Mouse (Mus musculus) MEL (cell line): ENCODE measurements around the gene Synpo2.

ENCODE experiments used
- CTCF ChIP-seq, 3 experiments: IDR thresholded peaks in 2 of 3; conservative IDR thresholded peaks in 1 of 3; 2 replicates each; pipeline ENCODE4 v1.5.1; 2011 to 2012; ENCODE audit warnings: low read length in 3 of 3, low read depth in 2 of 3, mild to moderate bottlenecking in 2 of 3, improper control_type of control experiment in 1 of 3, inconsistent platforms in 1 of 3, mixed read lengths in 1 of 3, moderate library complexity in 1 of 3; ENCODE audit not compliant: control insufficient read depth in 1 of 3, insufficient read depth in 1 of 3, poor library complexity in 1 of 3, severe bottlenecking in 1 of 3
- EP300 ChIP-seq, 2 experiments: IDR thresholded peaks; 2 replicates each; pipeline ENCODE4 v1.6.1; 2011; ENCODE audit warnings: improper control_type of control experiment in 2 of 2, low read length in 2 of 2, low read depth in 1 of 2, mild to moderate bottlenecking in 1 of 2
- MAX ChIP-seq: IDR thresholded peaks from 2 replicates; pipeline ENCODE4 v1.6.1; 2011; ENCODE audit warnings: low read length, improper control_type of control experiment
- POLR2A ChIP-seq, 2 experiments: IDR thresholded peaks; 2 replicates each; pipeline ENCODE4 v1.6.1; 2011 to 2012; ENCODE audit warnings: low read length in 2 of 2, mild to moderate bottlenecking in 2 of 2, control low read depth in 1 of 2, improper control_type of control experiment in 1 of 2, low read depth in 1 of 2, moderate library complexity in 1 of 2; ENCODE audit not compliant: control insufficient read depth in 1 of 2, insufficient read depth in 1 of 2, poor library complexity in 1 of 2
- POLR2AphosphoS2 ChIP-seq: IDR thresholded peaks from 2 replicates; pipeline ENCODE4 v1.6.1; 2011; ENCODE audit warnings: low read length, improper control_type of control experiment
- RCOR1 ChIP-seq: IDR thresholded peaks from 2 replicates; pipeline ENCODE4 v1.6.1; 2012; ENCODE audit warnings: low read depth, mild to moderate bottlenecking, inconsistent platforms, low read length, improper control_type of control experiment
- TBP ChIP-seq: IDR thresholded peaks from 2 replicates; pipeline ENCODE4 v1.8.0; 2011; ENCODE audit warnings: low read depth, low read length, improper control_type of control experiment
- TCF12 ChIP-seq: IDR thresholded peaks from 2 replicates; pipeline ENCODE4 v1.6.1; 2014; ENCODE audit warnings: low read depth, mild to moderate bottlenecking, inconsistent platforms, low read length, improper control_type of control experiment, moderate library complexity
- ZC3H11A ChIP-seq: IDR thresholded peaks from 2 replicates; pipeline ENCODE4 v1.6.1; 2012; ENCODE audit warnings: low read depth, mild to moderate bottlenecking, inconsistent platforms, low read length, improper control_type of control experiment

DNA sequence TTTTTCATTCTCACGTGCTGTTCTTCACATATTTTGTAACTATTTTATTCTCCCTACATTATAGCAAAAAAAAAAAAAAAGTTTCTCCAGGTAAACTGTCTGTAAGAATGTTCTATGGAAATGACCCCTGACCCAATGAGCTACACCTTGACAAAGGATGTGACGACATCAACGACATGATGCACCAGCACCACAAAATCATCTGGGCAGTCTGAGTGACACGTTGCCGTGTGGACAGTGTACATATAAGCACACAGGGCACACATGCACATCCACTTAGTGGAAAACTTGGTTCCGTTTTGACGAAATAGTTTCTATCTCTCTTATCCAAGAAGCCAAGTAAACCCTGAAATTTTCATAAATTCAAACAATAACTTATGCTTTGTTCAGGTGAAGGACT, 30.5 kb downstream of the Synpo2 start:
- TF ChIP-seq EP300 (IDR thresholded peaks at IDR 0.05; ENCODE audit: low read depth in 1 of 2, low read length in 2 of 2), result no peak
- TF ChIP-seq POLR2A (IDR thresholded peaks at IDR 0.05; ENCODE audit: control insufficient read depth in 1 of 2, insufficient read depth in 1 of 2, low read depth in 1 of 2, low read length in 2 of 2, poor library complexity in 1 of 2), result no peak
- TF ChIP-seq TCF12, result no peak
- no peak for TF ChIP-seq CTCF (IDR thresholded peaks at IDR 0.05 in 2 of 3, conservative IDR thresholded peaks at IDR 0.05 in 1 of 3; ENCODE audit: control insufficient read depth in 1 of 3, insufficient read depth in 1 of 3, low read depth in 2 of 3, low read length in 3 of 3, poor library complexity in 1 of 3, severe bottlenecking in 1 of 3)
- TF ChIP-seq MAX, result no peak
- no peak for TF ChIP-seq RCOR1
- TF ChIP-seq POLR2AphosphoS2, result no peak
- TF ChIP-seq ZC3H11A, result no peak
- no peak for TF ChIP-seq TBP
